Mouse (Mus musculus): ENCODE measurements around the gene Ggt5.

GRCm38 (mm10) chr10:75634610-75635009 lies 45.5 kb downstream of the Ggt5 start:
- TF ChIP-seq TAL1 (IDR thresholded peaks at IDR 0.05; ENCODE audit: low read length) (no peak), GATA1 (IDR thresholded peaks at IDR 0.05; ENCODE audit: low read length) (no peak)

Measured in erythroblast, embryonic 14.5 days (primary cell).